Mouse (Mus musculus): ENCODE results near the gene Npff.

Npff gene

DNA sequence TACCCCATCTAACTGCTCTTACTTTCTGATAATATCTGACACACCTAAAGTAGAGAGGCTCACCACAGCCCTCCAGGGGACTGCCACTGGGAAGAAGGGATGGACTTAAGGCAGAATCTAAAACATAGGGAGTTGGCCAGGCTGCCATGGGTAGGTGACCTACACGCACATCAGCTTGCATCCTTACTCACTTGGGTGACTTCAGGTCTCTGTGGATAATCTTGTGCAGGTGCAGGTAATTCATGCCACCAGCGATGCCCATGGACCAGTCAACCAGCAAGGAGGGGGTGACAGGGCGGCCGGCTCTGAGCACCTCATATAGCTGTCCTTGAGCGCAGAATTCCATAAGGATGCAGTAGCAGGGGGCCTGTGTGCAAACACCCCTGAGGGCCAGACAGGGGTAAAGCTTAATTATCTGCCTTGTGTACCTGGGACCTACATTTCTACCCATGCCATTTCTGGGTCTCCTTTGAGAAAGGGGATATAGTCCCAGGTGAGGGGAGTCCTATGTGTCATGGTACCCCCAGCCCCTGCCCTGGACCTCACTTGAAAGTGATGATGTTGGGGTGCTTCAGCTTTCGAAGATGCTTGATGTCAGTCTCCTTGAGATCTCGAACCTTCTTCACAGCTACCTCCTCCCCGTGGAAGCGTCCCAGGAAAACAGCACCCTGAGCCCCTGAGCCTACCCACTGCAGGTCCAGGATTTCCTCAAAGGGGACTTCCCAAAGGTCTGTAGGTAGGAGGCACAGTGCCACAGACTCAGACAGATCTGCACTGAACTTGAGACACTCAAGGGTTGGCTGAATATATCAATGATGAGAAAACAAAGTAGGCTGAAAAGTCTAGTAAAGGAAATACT lies 20.6 kb downstream of the Npff start:
- DNase-seq = no peak

GRCm38 (mm10) chr15:102503447-102503846 lies 21.3 kb downstream of the Npff start, which contains the start of gene Gm10337:
Gm10337 (plus strand) TSS chr15:102503722.
- DNase-seq = no peak

- peak in 1 of 2 experiments; percentile 42 for DNase-seq
These were observed 22.4 kb downstream of the Npff start for GRCm38 (mm10) chr15:102502254-102502840.

DNA sequence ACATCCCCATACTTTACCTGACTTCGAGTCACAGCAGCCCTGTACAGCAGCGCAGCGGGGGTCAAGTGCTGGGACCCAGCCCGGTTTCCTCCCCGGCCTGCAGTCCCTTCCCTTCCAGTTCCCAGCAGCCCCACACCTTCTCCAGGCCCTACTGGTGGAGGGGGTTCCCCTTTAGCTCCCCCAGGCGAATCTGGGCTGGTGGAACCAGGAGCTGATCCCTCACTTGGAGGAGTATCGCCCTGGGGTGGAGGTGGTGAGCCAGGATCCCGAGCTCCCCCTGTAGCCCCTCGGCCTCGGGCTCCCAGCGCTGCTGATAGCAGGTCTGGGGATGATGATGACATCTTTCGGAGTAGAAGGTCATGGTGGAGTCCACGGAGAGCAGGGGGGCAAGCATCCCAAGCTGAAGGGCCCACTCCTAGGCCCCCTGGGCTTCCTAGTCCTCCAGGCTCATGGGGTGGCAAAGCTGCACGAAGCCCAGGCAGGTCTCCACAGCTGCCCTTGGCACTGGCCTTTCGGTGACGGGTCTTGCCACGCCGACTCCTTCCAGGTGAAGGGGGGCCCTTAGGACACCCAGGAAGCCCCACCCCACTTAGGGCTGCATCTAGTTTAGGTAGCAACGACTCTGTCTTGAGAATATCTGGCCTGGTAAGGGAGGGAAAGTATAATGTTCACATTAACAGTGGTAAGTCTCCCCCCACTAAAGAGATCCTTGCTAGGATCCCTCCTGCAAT lies 23.5 kb downstream of the Npff start:
- peak in 1 of 2 experiments; percentile 35 for DNase-seq

DNA sequence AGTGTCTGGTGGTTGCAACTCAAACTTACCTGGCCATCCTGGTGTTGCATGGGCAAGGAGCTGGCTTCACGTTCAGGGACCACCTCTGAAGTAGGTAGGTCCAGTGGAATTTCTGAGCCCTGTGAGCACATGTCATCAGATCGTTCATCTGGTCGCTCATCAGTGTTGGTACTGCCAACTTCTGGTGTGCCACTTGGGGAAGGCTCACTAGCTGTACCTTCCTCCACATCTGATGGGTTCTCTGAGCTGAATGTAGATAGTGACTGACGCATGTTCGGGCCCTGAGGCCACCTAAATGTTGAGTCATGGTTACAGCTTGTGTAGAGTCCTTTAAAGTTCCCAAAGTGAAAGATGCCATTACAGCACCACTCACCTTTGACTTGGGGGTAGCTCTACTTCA lies 24.3 kb downstream of the Npff start:
- DNase-seq = no peak

DNA sequence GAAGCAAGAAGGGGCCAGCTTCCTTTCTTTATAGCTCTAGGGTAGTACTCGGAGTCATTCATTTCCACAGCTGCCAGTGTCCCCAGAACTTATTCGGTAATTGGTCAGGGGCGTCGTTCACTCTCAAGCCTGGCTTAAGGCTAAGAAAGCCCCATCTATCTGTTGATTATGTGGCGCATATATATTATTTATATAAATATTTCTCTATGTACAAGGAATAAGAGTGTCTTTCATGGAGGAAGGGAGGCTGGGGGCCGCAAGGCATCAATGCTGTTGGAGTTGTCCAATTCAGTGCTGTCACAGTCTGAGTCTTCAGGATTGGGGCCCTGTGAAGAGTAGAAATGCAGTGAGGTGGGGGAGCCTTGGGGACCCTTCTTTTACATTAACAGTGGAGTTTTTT lies 24.9 kb downstream of the Npff start:
- no peak for DNase-seq

DNA sequence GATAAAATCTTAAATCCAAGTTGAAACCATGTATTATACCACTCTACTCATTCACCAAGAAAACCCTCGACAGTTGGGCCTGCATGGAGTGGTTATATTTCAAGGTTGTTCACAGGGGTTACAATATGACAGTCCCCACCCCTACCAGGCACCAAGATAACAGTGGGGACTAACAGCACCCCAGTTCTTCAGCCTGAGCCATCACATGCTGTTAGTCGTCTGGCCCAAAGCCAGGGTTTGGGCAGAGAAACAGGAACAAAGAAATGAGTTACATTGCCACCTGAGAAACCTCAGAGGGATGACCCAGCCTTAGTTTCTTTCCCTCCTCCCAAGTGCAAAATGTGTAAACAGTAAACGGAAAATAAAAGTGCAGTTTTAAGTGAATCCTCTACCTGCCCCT lies 25.4 kb downstream of the Npff start:
- no peak for DNase-seq

DNA sequence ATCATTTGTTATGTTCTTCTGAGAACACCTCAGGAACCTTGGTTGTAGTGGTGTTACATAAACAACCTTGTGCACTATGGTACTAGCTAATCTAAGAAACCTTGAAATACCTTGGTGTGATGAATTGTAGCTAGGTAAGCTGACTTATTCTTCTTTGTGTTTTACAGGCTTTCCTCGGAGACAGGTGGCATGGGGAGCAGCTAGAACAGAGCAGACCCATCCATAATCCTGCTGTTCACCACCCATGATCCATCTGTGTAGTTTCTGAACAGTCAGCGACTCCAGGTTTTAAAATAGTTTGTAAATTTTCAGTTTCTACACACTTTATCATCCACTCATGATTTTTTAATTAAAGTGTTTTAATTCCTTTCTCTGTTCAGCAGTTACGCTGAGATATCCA lies 26.4 kb downstream of the Npff start:
- DNase-seq = no peak

DNA sequence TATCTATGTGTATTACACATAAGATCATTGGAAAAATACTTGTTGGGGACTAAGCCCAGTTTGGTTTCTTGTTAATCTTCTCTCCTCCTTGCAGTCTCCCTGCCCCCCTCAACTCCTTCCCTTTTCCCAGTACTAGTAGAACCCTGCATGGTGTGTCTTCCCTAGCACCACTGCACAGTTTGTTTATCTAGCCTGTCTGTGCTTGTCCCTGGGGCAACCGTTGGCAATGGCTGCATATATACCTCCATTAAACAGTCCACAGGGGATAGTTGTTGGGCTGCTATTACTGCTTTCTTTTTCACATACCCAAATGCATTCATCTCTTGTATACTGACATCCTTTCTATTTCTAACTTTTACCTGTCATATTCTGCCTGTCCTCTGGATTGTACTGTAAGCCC lies 37.1 kb downstream of the Npff start:
- no peak for DNase-seq

DNA sequence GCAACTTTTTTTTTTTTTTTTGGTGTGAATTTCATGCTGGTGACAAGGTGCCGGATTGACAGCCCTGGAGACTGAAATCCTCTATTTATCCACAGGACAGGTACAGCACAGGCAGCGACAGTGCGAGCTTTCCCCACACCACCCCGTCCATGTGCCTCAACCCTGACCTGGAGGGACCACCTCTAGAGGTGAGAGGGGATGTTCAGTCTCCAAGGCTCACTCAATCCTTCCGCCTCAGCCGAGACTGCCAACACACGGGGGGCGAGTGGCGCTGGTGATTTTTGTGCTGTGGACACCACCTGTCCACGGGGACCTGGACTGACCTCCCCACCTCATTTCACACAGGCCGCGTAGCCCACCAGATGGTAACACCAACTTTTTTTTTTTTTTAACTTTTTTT lies 38.9 kb downstream of the Npff start:
- DNase-seq = no peak

- DNase-seq = no peak
These were observed 41.6 kb downstream of the Npff start for GRCm38 (mm10) chr15:102483136-102483535.

GRCm38 (mm10) chr15:102474520-102474919 lies 50.2 kb downstream of the Npff start:
- no peak for DNase-seq

Measured in kidney, postnatal 25 days (tissue).